Mouse (Mus musculus): ENCODE data around the gene Foxl1. TPM values are rescaled to one million over a fixed set of nuclear protein-coding genes. Genes with fewer than 3 reads are reported as not detected.
"Not testable (repeated sequence)": the region's sequence is repeated elsewhere in the genome, so short reads cannot be mapped to it uniquely, and the experiment has no call there.

Foxl1 gene
- total RNA-seq, 2 experiments from 2014 or later: 0.21 TPM; not detected in 1

DNA sequence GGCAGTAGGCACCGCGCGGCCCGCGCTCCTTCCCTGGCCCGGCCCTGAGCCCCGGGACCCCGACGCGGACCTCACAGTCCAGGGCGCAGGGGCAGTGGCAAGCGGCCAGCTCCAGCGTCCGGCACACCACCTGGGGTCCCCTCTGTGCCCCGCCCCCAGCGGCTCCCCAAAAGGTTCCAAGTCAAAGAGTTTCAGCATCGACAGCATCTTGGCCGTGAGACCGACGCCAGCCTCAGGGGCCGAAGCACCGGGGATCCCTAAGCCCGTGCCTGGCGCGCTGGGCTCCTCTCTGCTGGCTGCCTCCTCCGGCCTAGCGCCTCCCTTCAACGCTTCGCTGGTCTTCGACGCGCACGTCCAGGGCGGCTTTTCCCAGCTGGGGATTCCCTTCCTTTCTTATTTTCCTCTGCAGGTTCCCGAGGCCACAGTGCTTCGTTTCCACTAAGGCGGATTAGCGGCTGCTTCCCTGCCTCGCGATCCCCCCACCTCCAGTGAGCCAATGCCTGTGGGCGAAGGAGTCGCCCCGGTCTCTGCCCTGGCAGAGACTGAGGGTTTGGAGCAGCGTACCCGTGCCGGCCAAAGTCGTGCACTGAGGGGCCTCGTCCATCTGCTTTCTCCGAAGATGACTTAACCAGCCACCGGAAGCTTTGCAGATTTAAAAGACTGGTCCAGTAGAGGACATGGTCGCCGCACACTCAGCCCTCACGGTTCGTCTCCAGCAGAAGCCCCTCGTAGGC is 958 bp downstream of the Foxl1 start:
- Histone ChIP-seq H3K4me3 (no peak overlapping the region), H3K27ac (no peak overlapping the region)
- no peak for DNase-seq (ENCODE audit: extremely low spot score in 1 of 2, low spot score in 2 of 2)
- intact Hi-C loops (cut with DNase I): no loop called here
- TF ChIP-seq CTCF (IDR thresholded peaks at IDR 0.05): no peak

DNA sequence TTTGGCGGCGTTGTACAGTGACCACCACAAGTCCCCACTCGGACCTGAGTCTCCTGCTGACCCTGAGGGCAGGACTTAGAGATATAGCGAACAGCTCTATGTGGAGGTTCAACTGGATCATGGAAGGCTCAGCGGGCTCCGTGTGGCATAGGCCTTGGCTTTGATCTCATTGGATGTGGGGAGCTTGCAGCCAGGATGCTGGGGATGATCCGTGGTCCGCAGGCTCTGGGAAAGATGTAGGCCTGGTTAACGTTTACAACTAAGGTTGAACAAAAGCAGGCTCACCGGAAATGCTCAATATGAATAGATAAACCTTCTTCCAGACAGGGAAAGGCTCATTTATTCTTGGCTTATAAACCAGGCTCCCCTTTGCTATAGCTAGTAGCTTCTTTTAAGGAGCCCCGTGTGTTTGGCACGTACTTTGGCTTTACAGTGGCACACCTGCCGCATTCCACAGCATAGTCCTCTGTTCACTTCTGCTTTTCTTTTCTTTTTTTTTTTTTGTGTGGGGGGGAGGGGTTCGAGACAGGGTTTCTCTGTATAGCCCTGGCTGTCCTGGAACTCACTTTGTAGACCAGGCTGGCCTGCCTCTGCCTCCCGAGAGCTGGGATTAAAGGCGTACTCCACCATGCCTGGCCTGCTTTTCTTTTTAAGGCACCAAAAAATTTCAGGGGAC is 1.7 kb downstream of the Foxl1 start:
- intact Hi-C loops (cut with DNase I): no loop called here
- H3K27ac ChIP-seq: no peak overlapping the region
- H3K4me3 ChIP-seq: no peak overlapping the region
- no peak for TF ChIP-seq CTCF (IDR thresholded peaks at IDR 0.05)
- no peak for DNase-seq (ENCODE audit: extremely low spot score in 1 of 2, low spot score in 2 of 2)

DNA sequence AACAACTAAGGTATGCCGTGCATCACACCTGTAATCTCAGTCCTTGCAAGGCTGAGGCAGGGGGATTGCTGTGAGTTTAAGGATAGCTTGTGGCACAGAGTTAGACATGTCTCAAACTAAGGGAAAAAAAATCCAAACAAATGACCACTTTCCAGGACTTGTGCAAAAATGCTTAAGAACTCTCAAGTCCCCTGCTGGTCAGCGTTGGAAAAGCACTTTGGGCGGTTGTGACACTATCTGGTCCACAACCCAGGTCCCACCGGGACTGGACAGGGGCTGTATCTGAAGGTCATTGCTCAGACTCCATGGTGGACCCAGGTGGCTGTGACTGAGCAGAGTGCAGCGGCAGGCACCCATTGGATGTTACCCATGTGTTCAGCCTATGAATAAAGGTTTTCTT is 2.8 kb downstream of the Foxl1 start:
- H3K27ac ChIP-seq: no peak overlapping the region
- DNase-seq (ENCODE audit: extremely low spot score in 1 of 2, low spot score in 2 of 2): no peak
- intact Hi-C loops (cut with DNase I): no loop called here

DNA sequence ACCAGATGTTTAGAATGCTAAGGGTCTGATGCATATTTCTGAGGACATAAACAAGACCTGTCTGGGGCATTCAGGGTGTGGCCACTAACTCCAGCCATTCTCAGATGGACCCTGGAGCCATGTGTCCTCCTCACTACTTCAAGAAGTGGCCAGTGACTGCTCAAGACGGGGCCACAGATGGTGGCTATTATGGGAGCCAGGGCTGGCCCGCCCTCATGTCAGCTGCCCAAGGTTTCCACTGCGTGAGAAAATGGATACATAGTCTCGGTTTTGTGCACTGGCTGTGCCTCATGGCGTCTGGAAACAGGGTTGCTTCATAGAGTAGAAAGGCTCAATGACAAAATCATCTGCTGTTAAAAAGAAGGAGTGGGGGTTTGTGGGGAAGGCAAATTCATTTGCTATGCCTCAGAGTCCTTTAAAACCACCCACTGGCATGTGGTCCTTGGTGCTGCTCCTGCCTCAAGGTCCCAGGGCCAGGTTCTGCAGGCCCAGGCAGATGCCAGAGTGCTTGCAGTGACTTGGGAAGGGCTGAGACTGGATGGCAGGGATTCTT is 5.3 kb downstream of the Foxl1 start:
- no peak overlapping the region for H3K4me3 ChIP-seq
- no peak overlapping the region for H3K27ac ChIP-seq
- TF ChIP-seq CTCF (IDR thresholded peaks at IDR 0.05): no peak
- DNase-seq (ENCODE audit: extremely low spot score in 1 of 2, low spot score in 2 of 2): no peak
- intact Hi-C loops (cut with DNase I): no loop called here

More for the DNA sequence above, 2.8 kb downstream of the Foxl1 start:
- TF ChIP-seq CTCF (IDR thresholded peaks at IDR 0.05): peak; percentile 54
- no peak overlapping the region for H3K4me3 ChIP-seq

DNA sequence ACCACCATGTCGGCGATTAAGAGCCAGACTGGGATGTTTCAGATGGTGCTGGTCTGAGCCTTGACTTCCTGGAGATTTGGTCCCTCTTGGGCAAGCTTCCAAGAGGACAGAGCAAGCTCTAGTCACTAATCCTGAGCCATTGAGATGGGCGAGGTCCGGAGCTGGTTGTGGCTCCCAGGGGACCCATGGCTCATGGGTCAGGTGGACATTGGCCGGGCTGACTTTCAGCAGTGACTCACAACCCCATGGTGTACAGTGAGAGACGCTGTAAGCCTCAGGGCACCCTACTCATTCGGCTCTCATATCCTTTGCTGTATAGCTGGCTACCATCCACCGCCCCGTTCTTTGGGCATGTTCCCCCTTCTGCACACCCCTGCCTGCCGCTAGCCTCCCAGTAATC is 6.4 kb downstream of the Foxl1 start:
- no peak overlapping the region for H3K4me3 ChIP-seq
- no peak for TF ChIP-seq CTCF (IDR thresholded peaks at IDR 0.05)
- H3K27ac ChIP-seq: no peak overlapping the region
- no peak for DNase-seq (ENCODE audit: extremely low spot score in 1 of 2, low spot score in 2 of 2)
- intact Hi-C loops (cut with DNase I): no loop called here

DNA sequence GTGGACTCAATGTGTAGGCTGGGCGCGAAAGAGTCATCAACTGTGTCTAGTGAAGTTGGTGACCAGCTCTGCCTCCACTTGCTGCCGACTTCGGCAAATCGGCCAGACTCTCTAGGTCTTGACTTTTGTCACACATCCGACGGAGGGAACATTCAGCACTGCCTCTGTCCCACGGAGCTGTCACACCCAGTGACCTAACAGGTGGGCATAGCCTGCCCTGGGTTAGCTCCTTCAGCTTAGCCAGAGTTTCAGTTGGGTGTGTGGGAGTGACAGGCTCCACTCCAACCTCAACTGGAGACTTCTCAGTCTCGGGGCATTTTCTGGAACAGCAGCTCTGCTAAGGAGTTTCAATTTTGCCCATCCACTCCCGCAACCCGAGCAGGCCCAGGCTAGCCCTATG is 6.8 kb downstream of the Foxl1 start:
- TF ChIP-seq CTCF (IDR thresholded peaks at IDR 0.05): no peak
- DNase-seq (ENCODE audit: extremely low spot score in 1 of 2, low spot score in 2 of 2): no peak
- no peak overlapping the region for H3K27ac ChIP-seq
- H3K4me3 ChIP-seq: no peak overlapping the region
- intact Hi-C loops (cut with DNase I): no loop called here

DNA sequence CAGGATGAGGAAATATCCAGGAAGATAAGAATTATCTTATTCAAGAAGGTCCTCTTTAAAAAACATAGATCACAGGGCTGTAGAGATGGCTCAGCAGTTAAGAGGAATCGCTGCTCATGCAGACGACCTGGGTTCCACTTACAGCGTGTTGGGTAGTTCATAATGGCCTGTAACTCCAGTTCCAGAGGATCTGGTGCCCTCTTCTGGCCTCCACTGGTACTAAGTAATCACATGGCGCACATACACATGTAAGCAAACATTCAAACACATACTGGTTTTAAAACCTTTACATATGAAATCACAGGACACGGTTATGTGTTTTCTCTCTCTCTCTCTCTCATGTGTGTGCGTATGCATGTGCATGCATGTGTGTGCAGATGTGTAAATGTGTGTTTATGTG is 9.1 kb downstream of the Foxl1 start:
- intact Hi-C loops (cut with DNase I): loop anchor here (5.0 kb wide), 1 partner anchor 75 kb away; no protein-coding TSS in a partner anchor
- H3K4me3 ChIP-seq: no peak overlapping the region
- DNase-seq (ENCODE audit: extremely low spot score in 1 of 2, low spot score in 2 of 2): no peak
- TF ChIP-seq CTCF (IDR thresholded peaks at IDR 0.05): no peak; the same call in 1 of the 2 replicates
- no peak overlapping the region for H3K27ac ChIP-seq

DNA sequence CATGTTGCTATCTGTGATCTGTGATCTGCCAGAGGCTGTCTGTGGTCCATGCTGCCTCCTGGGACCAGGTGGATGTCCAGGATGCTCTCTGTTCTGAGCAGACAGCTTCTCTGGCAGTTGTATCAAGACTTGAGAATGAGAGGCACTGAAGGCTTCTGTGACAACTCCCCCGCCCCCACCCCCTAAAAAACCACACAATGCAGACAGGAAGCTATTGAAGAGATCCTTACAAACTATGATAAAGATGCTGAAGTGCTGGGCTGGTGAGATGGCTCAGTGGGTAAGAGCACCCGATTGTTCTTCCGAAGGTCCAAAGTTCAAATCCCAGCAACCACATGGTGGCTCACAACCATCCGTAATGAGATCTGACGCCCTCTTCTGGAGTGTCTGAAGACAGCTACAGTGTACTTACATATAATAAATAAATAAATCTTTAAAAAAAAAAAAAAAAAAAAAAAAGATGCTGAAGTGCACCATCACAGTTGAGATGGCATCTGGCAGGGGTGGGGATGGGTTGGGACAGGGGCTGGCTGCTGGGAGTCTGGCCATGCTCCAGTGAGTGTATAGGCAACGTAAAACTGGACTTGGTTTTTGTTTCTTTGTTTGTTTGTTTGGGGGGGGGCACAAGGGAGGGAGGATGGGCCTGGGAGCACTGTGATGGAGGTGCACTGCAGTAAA is 17.9 kb downstream of the Foxl1 start:
- DNase-seq (ENCODE audit: extremely low spot score in 1 of 2, low spot score in 2 of 2); intact Hi-C loops (cut with DNase I); H3K4me3 ChIP-seq; H3K27ac ChIP-seq: not testable (repeated sequence)

DNA sequence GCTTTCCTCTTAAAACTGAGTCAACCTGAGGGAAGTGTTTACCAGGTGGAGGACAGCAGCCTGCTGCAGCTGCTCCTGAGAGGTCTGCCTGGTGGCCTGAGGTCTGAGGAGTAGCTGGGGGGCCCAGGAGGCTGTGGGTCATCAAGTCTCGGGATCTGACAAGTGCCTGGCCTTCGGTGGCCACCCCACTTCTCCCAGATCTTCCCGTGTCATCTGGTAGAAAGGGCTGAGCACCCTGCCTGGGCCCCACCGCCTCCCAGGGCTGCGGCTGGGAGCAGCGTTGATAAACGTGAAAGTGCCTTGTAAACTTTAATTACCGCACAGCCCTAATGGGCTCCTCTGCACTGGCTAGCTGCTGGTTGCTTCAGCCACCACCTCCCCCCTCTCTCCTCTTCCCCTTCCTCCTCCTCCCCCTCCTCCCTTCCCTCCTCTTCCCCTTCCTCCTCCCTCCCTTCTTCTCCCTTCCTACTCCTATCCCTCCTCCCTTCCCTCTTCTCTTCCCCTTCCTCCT is 20.9 kb downstream of the Foxl1 start:
- DNase-seq (ENCODE audit: extremely low spot score in 1 of 2, low spot score in 2 of 2): no peak
- TF ChIP-seq CTCF (IDR thresholded peaks at IDR 0.05): no peak
- Histone ChIP-seq H3K4me3 (no peak overlapping the region), H3K27ac (no peak overlapping the region)
- intact Hi-C loops (cut with DNase I): no loop called here

DNA sequence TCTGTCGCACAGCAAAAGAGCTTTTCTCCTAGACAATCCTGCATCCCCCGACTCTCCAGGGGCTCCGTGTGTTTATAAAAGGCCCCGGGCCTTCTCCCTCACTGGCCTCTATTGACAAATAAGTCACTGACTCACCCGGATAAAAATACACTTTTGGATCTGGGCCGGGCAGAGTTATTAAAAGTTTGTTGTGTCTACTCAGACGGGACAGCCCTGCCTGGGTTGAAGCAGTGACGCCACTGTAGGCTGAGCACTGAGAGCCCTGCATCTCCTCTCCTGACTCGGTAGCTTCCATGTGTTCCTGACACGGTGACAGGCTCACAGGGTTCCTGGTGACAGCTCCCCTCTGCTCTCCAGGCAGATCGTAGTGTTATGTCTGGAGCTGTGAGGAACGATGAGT is 24.7 kb downstream of the Foxl1 start:
- no peak overlapping the region for H3K27ac ChIP-seq
- no peak overlapping the region for H3K4me3 ChIP-seq
- no peak for DNase-seq (ENCODE audit: extremely low spot score in 1 of 2, low spot score in 2 of 2)
- intact Hi-C loops (cut with DNase I): no loop called here
- TF ChIP-seq CTCF (IDR thresholded peaks at IDR 0.05): no peak

DNA sequence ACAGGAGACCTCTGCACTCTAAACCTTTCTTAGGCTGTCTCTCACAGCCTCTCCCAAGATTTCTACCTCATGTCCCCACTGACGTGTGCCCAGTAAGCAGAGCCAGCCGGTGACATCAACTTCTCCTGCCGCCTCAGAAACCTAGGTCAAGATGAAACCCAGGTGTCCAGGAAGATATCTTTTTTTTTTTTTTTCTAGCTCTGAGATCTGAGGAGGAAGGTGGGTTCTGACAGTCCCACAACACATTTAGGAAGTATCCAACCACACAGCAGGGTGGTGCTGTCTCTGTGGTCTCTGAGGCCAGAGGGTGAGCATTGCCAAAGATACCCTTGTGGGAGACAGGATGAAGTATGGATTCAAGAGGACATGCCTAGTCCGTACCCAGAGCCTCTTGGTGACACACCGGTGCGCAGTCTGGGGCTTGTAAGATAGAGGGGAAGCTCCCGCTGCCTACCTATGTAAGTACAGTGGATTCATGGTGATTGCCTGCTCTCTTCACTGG is 29.3 kb downstream of the Foxl1 start:
- no peak for DNase-seq (ENCODE audit: extremely low spot score in 1 of 2, low spot score in 2 of 2)
- Histone ChIP-seq H3K27ac (no peak overlapping the region), H3K4me3 (no peak overlapping the region)
- TF ChIP-seq CTCF (IDR thresholded peaks at IDR 0.05): no peak
- intact Hi-C loops (cut with DNase I): no loop called here

DNA sequence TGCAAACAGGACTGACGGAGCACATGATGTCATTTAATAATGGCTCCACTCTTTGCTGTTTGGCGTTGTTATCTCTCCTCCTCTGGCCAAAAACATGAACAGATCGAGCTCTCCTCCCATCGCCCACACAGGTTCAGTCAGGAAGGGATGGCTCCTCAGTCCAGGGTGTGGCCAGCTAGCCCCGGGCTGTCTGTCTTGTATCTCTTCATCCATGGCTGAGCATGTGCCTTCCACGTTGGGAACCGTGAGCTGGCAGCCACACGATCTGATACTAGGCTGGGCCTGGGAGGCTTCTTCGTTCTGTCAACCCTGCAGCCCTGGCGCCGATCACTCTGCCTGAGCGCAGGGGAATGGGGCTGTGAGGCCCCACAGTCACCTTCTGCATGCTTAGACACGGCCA is 31.1 kb downstream of the Foxl1 start:
- intact Hi-C loops (cut with DNase I): no loop called here
- no peak for TF ChIP-seq CTCF (IDR thresholded peaks at IDR 0.05)
- H3K4me3 ChIP-seq: no peak overlapping the region

More for the DNA sequence above, 31.1 kb downstream of the Foxl1 start:
- H3K27ac ChIP-seq: no peak overlapping the region
- no peak for DNase-seq (ENCODE audit: extremely low spot score in 1 of 2, low spot score in 2 of 2)
